8 mouse cellular contexts compared by ENCODE assay signal in the genomic region with DNA sequence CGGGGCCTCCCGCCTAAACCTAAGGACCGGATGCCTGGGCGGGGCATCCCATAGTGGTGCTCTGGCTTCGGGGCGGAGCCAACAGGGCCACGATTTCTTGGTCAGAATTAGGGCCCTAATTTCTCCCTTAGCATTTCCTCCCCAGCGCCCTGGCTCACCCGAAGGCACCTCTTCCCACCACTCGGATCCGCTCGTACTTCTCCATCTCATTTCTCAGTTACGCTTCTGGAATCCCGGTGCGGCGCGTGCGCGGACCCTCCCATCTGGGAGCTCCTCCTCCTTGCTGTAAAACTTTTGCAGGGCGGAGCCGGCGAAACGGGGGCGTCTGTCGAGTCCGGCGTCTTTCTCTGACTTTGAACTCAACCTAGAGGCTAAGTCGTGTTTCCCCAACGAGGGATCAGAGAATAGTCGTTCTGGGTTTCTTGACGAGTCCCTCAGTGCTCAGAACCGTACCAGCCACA. TPM values are rescaled to one million over a fixed set of nuclear protein-coding genes. Genes with fewer than 3 reads are reported as not detected.
DNase-seq lines count a peak whose midpoint lies in the region; ATAC-seq and TF ChIP-seq lines count a peak whose summit lies in the region.

A gene (minus strand): TSS at position 274 of the 461 bp plus-strand sequence.
A gene (plus strand): TSS at position 310 of the 461 bp plus-strand sequence.

- no peak for TF ChIP-seq CTCF in MEL (IDR thresholded peaks at IDR 0.05 in 2 of 3, conservative IDR thresholded peaks at IDR 0.05 in 1 of 3; ENCODE audit: control insufficient read depth in 1 of 3, insufficient read depth in 1 of 3, low read depth in 2 of 3, low read length in 3 of 3, poor library complexity in 1 of 3, severe bottlenecking in 1 of 3)

- peak within 1 kb of the TSS; percentile 83 for H3K27ac ChIP-seq in MEL (ENCODE audit: control insufficient read depth, low read depth, low read length)
- peak within 1 kb of the TSS; percentile 55; the same call in 1 of the 2 replicates for H3K27ac ChIP-seq in forebrain, embryonic 16.5 days (ENCODE audit: low read length)

- no peaks in the 10 kb centered on the region for H3K9me3 ChIP-seq in MEL (replicated peaks; ENCODE audit: insufficient read depth, low read length)
- H3K9me3 ChIP-seq in forebrain, embryonic 16.5 days (ENCODE audit: control insufficient read depth, low read length) = no peaks in the 10 kb centered on the region

- peaks cover 12% of the 10 kb centered on the region for H3K79me2 ChIP-seq in MEL (ENCODE audit: control insufficient read depth, insufficient read depth, low read length, poor library complexity)

- peak; percentile 58 for ATAC-seq in forebrain, embryonic 16.5 days

- TF ChIP-seq RAD21 in MEL (IDR thresholded peaks at IDR 0.05; ENCODE audit: low read depth, low read length) = no peak

- no peak for TF ChIP-seq EP300 in MEL (IDR thresholded peaks at IDR 0.05; ENCODE audit: low read depth in 1 of 2, low read length in 2 of 2)

- no peaks in the 10 kb centered on the region for H3K27me3 ChIP-seq in MEL (ENCODE audit: control insufficient read depth in 1 of 2, insufficient read depth in 2 of 2, low read length in 2 of 2)
- H3K27me3 ChIP-seq in forebrain, embryonic 16.5 days (replicated peaks; ENCODE audit: control insufficient read depth, insufficient read depth, low read length) = no peaks in the 10 kb centered on the region

- peaks cover 0 to 16% of the 10 kb centered on the region in 2 experiments; a peak in 1 of 4 replicates for H3K4me1 ChIP-seq in MEL (ENCODE audit: control insufficient read depth in 1 of 2, insufficient read depth in 2 of 2, low read length in 2 of 2)
- peaks cover 42% of the 10 kb centered on the region for H3K4me1 ChIP-seq in forebrain, embryonic 16.5 days (replicated peaks; ENCODE audit: control insufficient read depth, insufficient read depth, low read length)

- peak within 1 kb of the TSS; percentile 92 for H3K9ac ChIP-seq in MEL (ENCODE audit: control insufficient read depth, low read depth, low read length, poor library complexity, severe bottlenecking)
- H3K9ac ChIP-seq in forebrain, embryonic 16.5 days (replicated peaks; ENCODE audit: low read depth, low read length) = peak within 1 kb of the TSS; percentile 54

- WGBS in forebrain, embryonic 16.5 days = 1% methylated on average over 32 of the region's 32 CpGs

- H3K4me2 ChIP-seq in forebrain, embryonic 16.5 days (ENCODE audit: low read length) = peak within 1 kb of the TSS; percentile 68

- H3K36me3 ChIP-seq in MEL (ENCODE audit: control insufficient read depth in 1 of 2, insufficient read depth in 2 of 2, low read length in 2 of 2) = peaks cover under 1 to 24% of the 10 kb centered on the region in 2 experiments
- peaks cover 19% of the 10 kb centered on the region for H3K36me3 ChIP-seq in forebrain, embryonic 16.5 days (ENCODE audit: control insufficient read depth, insufficient read depth)

- peak; percentile 72 to 82; a peak in 3 of 4 replicates for TF ChIP-seq POLR2A in MEL (IDR thresholded peaks at IDR 0.05; ENCODE audit: control insufficient read depth in 1 of 2, insufficient read depth in 1 of 2, low read depth in 1 of 2, low read length in 2 of 2, poor library complexity in 1 of 2)

- peak; percentile 97 for DNase-seq in MEL (ENCODE audit: low read depth, low spot score)
- DNase-seq in cerebellum, adult 11-12 months = peak; percentile 79
- peak; percentile 92 for DNase-seq in heart, postnatal 4 days
- peak; percentile 84 for DNase-seq in layer of hippocampus, adult 9-11 months
- peak; percentile 96 for DNase-seq in lung, postnatal 10 days
- DNase-seq in ovary, postnatal 10 days (ENCODE audit: low spot score) = peak; percentile 65
- DNase-seq in thymus, postnatal 10 days (ENCODE audit: low spot score in 2 of 2) = peak; percentile 91

- H3K4me3 ChIP-seq in MEL (ENCODE audit: control insufficient read depth in 1 of 2, insufficient read depth in 1 of 2, low read depth in 2 of 2, low read length in 2 of 2) = peak within 1 kb of the TSS; percentile 60 to 67
- H3K4me3 ChIP-seq in forebrain, embryonic 16.5 days (replicated peaks; ENCODE audit: low read length) = peak within 1 kb of the TSS; percentile 66

TF ChIP-seq in MEL, 35 proteins besides CTCF, POLR2A, EP300 and RAD21:
- TF ChIP-seq ZKSCAN1 (IDR thresholded peaks at IDR 0.05; ENCODE audit: low read depth, low read length) (no peak), ZC3H11A (IDR thresholded peaks at IDR 0.05; ENCODE audit: low read depth, low read length) (no peak), MAFK (IDR thresholded peaks at IDR 0.05; ENCODE audit: borderline replicate concordance, low read depth, low read length) (no peak), E2F4 (IDR thresholded peaks at IDR 0.05; ENCODE audit: borderline replicate concordance, low read depth, low read length) (no peak), NRF1 (IDR thresholded peaks at IDR 0.05; ENCODE audit: insufficient read depth, low read depth, low read length, poor library complexity, severe bottlenecking) (peak; percentile 82), JUND (IDR thresholded peaks at IDR 0.05; ENCODE audit: low read depth, low read length) (no peak), HCFC1 (IDR thresholded peaks at IDR 0.05; ENCODE audit: low read depth, low read length) (peak; percentile 70), NELFE (IDR thresholded peaks at IDR 0.05; ENCODE audit: low read depth, low read length) (peak; percentile 78), MAX (IDR thresholded peaks at IDR 0.05; ENCODE audit: low read length) (no peak), ZNF384 (IDR thresholded peaks at IDR 0.05; ENCODE audit: low read depth, low read length) (no peak), MAZ (IDR thresholded peaks at IDR 0.05; ENCODE audit: low read depth, low read length) (no peak), CHD2 (IDR thresholded peaks at IDR 0.05; ENCODE audit: low read length) (no peak), SIN3A (IDR thresholded peaks at IDR 0.05; ENCODE audit: low read length) (peak; percentile 81), ELF1 (IDR thresholded peaks at IDR 0.05; ENCODE audit: low read depth, low read length) (0 out of 2 replicates have a peak, but pooled peaks have one; percentile 39), POLR2AphosphoS2 (IDR thresholded peaks at IDR 0.05; ENCODE audit: low read length) (peak; percentile 80), MXI1 (IDR thresholded peaks at IDR 0.05; ENCODE audit: low read depth, low read length) (peak; percentile 16; the same call in 1 of the 2 replicates), TBP (IDR thresholded peaks at IDR 0.05; ENCODE audit: low read depth, low read length) (peak; percentile 57; the same call in 1 of the 2 replicates), TCF12 (IDR thresholded peaks at IDR 0.05; ENCODE audit: low read depth, low read length) (peak; percentile 27; the same call in 1 of the 2 replicates), UBTF (IDR thresholded peaks at IDR 0.05; ENCODE audit: borderline replicate concordance, insufficient read depth, low read depth, low read length) (no peak), RCOR1 (IDR thresholded peaks at IDR 0.05; ENCODE audit: low read depth, low read length) (0 out of 2 replicates have a peak, but pooled peaks have one; percentile 5), BHLHE40 (IDR thresholded peaks at IDR 0.05; ENCODE audit: borderline replicate concordance, low read depth, low read length) (peak; percentile 35; the same call in 1 of the 2 replicates)

RNA-seq across cellular contexts. Expression of the first gene that starts in this region (rescaled TPM):
- 6.0 and 7.5 TPM in 2 replicates for total RNA-seq in MEL (2012; rRNA removed)
- 10 to 100 TPM in 1 of 2 experiments, not detected in 1; 10.1 TPM for polyA plus RNA-seq in MEL (2012; ENCODE audit: insufficient read depth in 1 of 2, insufficient read length in 2 of 2, low read depth in 1 of 2, low replicate concordance in 2 of 2, missing spikeins in 1 of 2)
- polyA plus RNA-seq in forebrain, embryonic 16.5 days (2015; fragmentation: Nextera tagmentation; extraction: Ambion mirVana) = 5.1 and 6.0 TPM in 2 replicates
- 1 to 10 TPM; 7.7 to 8.6 TPM for total RNA-seq in heart, postnatal 4 days (2021)

RNA-seq across cellular contexts. Expression of the second gene that starts in this region (rescaled TPM):
- 16.2 and 28.3 TPM in 2 replicates for total RNA-seq in MEL (2012; rRNA removed)
- 10 to 100 TPM in 1 of 2 experiments, not detected in 1; 23.3 TPM for polyA plus RNA-seq in MEL (2012; ENCODE audit: insufficient read depth in 1 of 2, insufficient read length in 2 of 2, low read depth in 1 of 2, low replicate concordance in 2 of 2, missing spikeins in 1 of 2)
- 5.4 and 6.5 TPM in 2 replicates for polyA plus RNA-seq in forebrain, embryonic 16.5 days (2015; fragmentation: Nextera tagmentation; extraction: Ambion mirVana)
- 1 to 10 TPM; 8.4 to 9.8 TPM for total RNA-seq in heart, postnatal 4 days (2021)

Comparison
In these comparisons a context has a peak if more than half of its experiments do, and no peak if none do; other contexts are left out.
1. Peak in every context shown above with its lines: DNase-seq, ATAC-seq, H3K4me3 ChIP-seq and H3K27ac ChIP-seq.